Mouse (Mus musculus): ENCODE results near the gene Rtl10. TPM values are rescaled to one million over a fixed set of nuclear protein-coding genes. Genes with fewer than 3 reads are reported as not detected.

The Rtl10 gene
- total and polyA plus RNA-seq, 3 experiments: 4.8 to 21.1 (median 9.8) TPM

GRCm38 (mm10) chr16:18460826-18461225 lies 37.9 kb upstream of the Rtl10 start:
- Histone ChIP-seq H3K79me2 (replicated peaks; ENCODE audit: control insufficient read depth, extremely low read depth, insufficient read depth, poor library complexity, severe bottlenecking) (no peaks in the 10 kb centered on the region), H3K36me3 (replicated peaks in 1 of 2; ENCODE audit: control insufficient read depth in 1 of 2, insufficient read depth in 1 of 2, low read length in 1 of 2) (peaks cover 30 to 79% of the 10 kb centered on the region in 2 experiments), H3K9me3 (replicated peaks; ENCODE audit: low read length) (no peaks in the 10 kb centered on the region), H3K4me2 (ENCODE audit: insufficient read depth, low read depth, poor library complexity, severe bottlenecking) (no peak overlapping the region), H3K4me1 (ENCODE audit: control insufficient read depth in 1 of 2, insufficient read depth in 2 of 2) (peaks cover 12 to 47% of the 10 kb centered on the region in 2 experiments), H3K9ac (ENCODE audit: insufficient read depth, low read depth) (no peak overlapping the region), H3K27ac (ENCODE audit: insufficient read depth, low read depth) (no peak overlapping the region), H3K27me3 (replicated peaks) (no peaks in the 10 kb centered on the region), H3K4me3 (replicated peaks in 1 of 3; ENCODE audit: low read depth in 2 of 3, low read length in 2 of 3, poor library complexity in 1 of 3) (no peak overlapping the region)
- dilution Hi-C loops (cut with MboI; ENCODE audit: extremely low pct_ligation_motif_present, extremely low pct_unique_long_range_greater_than_20kb, low sequenced_read_pairs): no loop called here
- in situ Hi-C loops (cut with MboI; ENCODE audit: low pct_ligation_motif_present, low pct_unique_long_range_greater_than_20kb, low sequenced_read_pairs): no loop called here
- no peak for DNase-seq (ENCODE audit: extremely low read depth)
- TF ChIP-seq MAFK (IDR thresholded peaks at IDR 0.05; ENCODE audit: insufficient replicate concordance, low read length) (no peak), ZMIZ1 (IDR thresholded peaks at IDR 0.05; ENCODE audit: low read depth, low read length) (no peak), JUND (conservative IDR thresholded peaks at IDR 0.05; ENCODE audit: low read depth, low read length) (no peak), POLR2AphosphoS2 (IDR thresholded peaks at IDR 0.05; ENCODE audit: low read depth, low read length) (no peak), ZNF384 (IDR thresholded peaks at IDR 0.05; ENCODE audit: low read depth, low read length) (no peak), CHD1 (IDR thresholded peaks at IDR 0.05; ENCODE audit: low read depth, low read length) (no peak), RAD21 (IDR thresholded peaks at IDR 0.05; ENCODE audit: low read depth, low read length) (no peak), USF2 (conservative IDR thresholded peaks at IDR 0.05; ENCODE audit: low read depth, low read length) (no peak), KAT2A (IDR thresholded peaks at IDR 0.05; ENCODE audit: insufficient replicate concordance, low read length) (no peak), USF1 (IDR thresholded peaks at IDR 0.05; ENCODE audit: low read depth, low read length) (no peak), TCF12 (IDR thresholded peaks at IDR 0.05; ENCODE audit: low read depth, low read length) (no peak), MAZ (IDR thresholded peaks at IDR 0.05; ENCODE audit: low read depth, low read length) (no peak), UBTF (IDR thresholded peaks at IDR 0.05; ENCODE audit: low read depth, low read length) (no peak), GABPA (IDR thresholded peaks at IDR 0.05; ENCODE audit: insufficient replicate concordance, low read depth, low read length) (no peak), TBP (conservative IDR thresholded peaks at IDR 0.05; ENCODE audit: low read depth, low read length) (no peak), MXI1 (IDR thresholded peaks at IDR 0.05; ENCODE audit: low read depth, low read length) (no peak), BHLHE40 (IDR thresholded peaks at IDR 0.05; ENCODE audit: low read depth, low read length) (no peak), ETS1 (conservative IDR thresholded peaks at IDR 0.05; ENCODE audit: low read depth, low read length) (no peak)

DNA sequence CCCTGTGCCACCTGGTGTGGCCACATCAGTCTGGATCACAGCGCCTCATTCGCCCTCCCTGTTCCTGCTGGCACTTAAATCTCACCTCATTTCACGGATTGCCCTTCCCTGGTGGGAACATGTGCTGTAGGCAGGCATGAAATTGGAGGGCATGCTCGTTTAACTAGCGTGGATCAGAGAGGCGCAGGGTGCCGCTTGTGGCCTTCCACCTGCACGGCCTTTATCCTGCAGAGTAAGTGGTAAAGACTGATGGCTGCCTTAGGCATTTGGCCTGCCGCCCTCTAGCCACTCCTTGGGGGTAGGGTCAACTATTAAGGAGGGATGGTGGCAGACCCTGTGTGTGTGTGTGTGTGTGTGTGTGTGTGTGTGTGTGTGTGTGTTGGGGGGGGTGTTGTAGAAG lies 36.7 kb upstream of the Rtl10 start:
- dilution Hi-C loops (cut with MboI; ENCODE audit: extremely low pct_ligation_motif_present, extremely low pct_unique_long_range_greater_than_20kb, low sequenced_read_pairs) (no loop called here), in situ Hi-C loops (cut with MboI; ENCODE audit: low pct_ligation_motif_present, low pct_unique_long_range_greater_than_20kb, low sequenced_read_pairs) (no loop called here)
- H3K79me2 ChIP-seq (replicated peaks; ENCODE audit: control insufficient read depth, extremely low read depth, insufficient read depth, poor library complexity, severe bottlenecking): no peaks in the 10 kb centered on the region
- H3K9me3 ChIP-seq (replicated peaks; ENCODE audit: low read length): no peaks in the 10 kb centered on the region
- TF ChIP-seq MYC (IDR thresholded peaks at IDR 0.05; ENCODE audit: low read depth, low read length) (no peak), RCOR1 (conservative IDR thresholded peaks at IDR 0.05; ENCODE audit: low read depth, low read length) (no peak), E2F4 (IDR thresholded peaks at IDR 0.05; ENCODE audit: insufficient replicate concordance, low read depth, low read length) (no peak), ELF1 (IDR thresholded peaks at IDR 0.05; ENCODE audit: low read depth, low read length) (no peak), EP300 (IDR thresholded peaks at IDR 0.05; ENCODE audit: low read length) (no peak), SMC3 (IDR thresholded peaks at IDR 0.05; ENCODE audit: low read depth, low read length) (no peak), CHD2 (IDR thresholded peaks at IDR 0.05; ENCODE audit: low read length) (no peak), TCF12 (IDR thresholded peaks at IDR 0.05; ENCODE audit: low read depth, low read length) (no peak), MEF2A (IDR thresholded peaks at IDR 0.05; ENCODE audit: borderline replicate concordance, low read depth, low read length) (no peak), RAD21 (IDR thresholded peaks at IDR 0.05; ENCODE audit: low read depth, low read length) (no peak), JUND (conservative IDR thresholded peaks at IDR 0.05; ENCODE audit: low read depth, low read length) (no peak), ZC3H11A (IDR thresholded peaks at IDR 0.05; ENCODE audit: low read depth, low read length) (no peak), MAFK (IDR thresholded peaks at IDR 0.05; ENCODE audit: insufficient replicate concordance, low read length) (no peak), BHLHE40 (IDR thresholded peaks at IDR 0.05; ENCODE audit: low read depth, low read length) (no peak), ZNF384 (IDR thresholded peaks at IDR 0.05; ENCODE audit: low read depth, low read length) (no peak), SIN3A (IDR thresholded peaks at IDR 0.05; ENCODE audit: low read length) (no peak), PAX5 (IDR thresholded peaks at IDR 0.05; ENCODE audit: low read length) (no peak), KAT2A (IDR thresholded peaks at IDR 0.05; ENCODE audit: insufficient replicate concordance, low read length) (no peak), MAX (IDR thresholded peaks at IDR 0.05; ENCODE audit: low read length) (no peak)
- H3K4me2 ChIP-seq (ENCODE audit: insufficient read depth, low read depth, poor library complexity, severe bottlenecking): no peak overlapping the region
- H3K36me3 ChIP-seq (replicated peaks in 1 of 2; ENCODE audit: control insufficient read depth in 1 of 2, insufficient read depth in 1 of 2, low read length in 1 of 2): peaks cover 23 to 75% of the 10 kb centered on the region in 2 experiments
- DNase-seq (ENCODE audit: extremely low read depth): no peak
- no peaks in the 10 kb centered on the region for H3K27me3 ChIP-seq (replicated peaks)
- no peak overlapping the region for H3K4me3 ChIP-seq (replicated peaks in 1 of 3; ENCODE audit: low read depth in 2 of 3, low read length in 2 of 3, poor library complexity in 1 of 3)
- no peak overlapping the region for H3K27ac ChIP-seq (ENCODE audit: insufficient read depth, low read depth)
- peaks cover 12 to 47% of the 10 kb centered on the region in 2 experiments for H3K4me1 ChIP-seq (ENCODE audit: control insufficient read depth in 1 of 2, insufficient read depth in 2 of 2)
- no peak overlapping the region for H3K9ac ChIP-seq (ENCODE audit: insufficient read depth, low read depth)
